Mouse (Mus musculus): ENCODE results near the gene Dppa3. TPM values are rescaled to one million over a fixed set of nuclear protein-coding genes. Genes with fewer than 3 reads are reported as not detected.

Gene Dppa3
- polyA plus RNA-seq, 2 experiments = 0.10 TPM; not detected in 1

DNA sequence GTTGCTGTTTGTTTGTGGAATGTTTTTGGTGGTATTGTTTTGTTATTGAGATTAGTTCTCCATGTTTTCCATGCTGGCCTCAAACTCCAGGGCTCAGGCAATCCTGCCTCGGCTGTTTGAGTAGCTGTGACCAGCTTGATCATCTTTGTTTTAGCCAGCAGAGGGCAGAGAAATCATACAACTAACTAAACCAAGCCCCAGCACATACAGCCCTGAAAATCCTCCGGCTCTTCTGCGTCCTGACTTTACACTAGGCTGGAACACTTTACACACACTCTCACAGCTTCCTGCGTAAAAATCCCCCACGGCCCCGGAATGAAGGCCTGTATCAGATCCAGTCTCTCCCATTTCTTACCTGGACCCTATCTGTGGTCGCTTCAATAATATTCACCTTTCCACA is 30.6 kb upstream of the Dppa3 start:
- H3K36me3 ChIP-seq (ENCODE audit: control insufficient read depth, insufficient read depth, low read length) = no peaks in the 10 kb centered on the region
- no peak for ATAC-seq (ENCODE audit: low FRiP score, low read depth)
- no peaks in the 10 kb centered on the region for H3K27me3 ChIP-seq (ENCODE audit: control insufficient read depth, insufficient read depth, low read length)
- H3K27ac ChIP-seq (replicated peaks; ENCODE audit: low read depth, low read length) = no peak overlapping the region
- no peaks in the 10 kb centered on the region for H3K4me1 ChIP-seq (ENCODE audit: control insufficient read depth, insufficient read depth, low read length)
- H3K4me2 ChIP-seq (replicated peaks; ENCODE audit: low read depth, low read length, severe bottlenecking) = no peak overlapping the region
- 25% methylated on average over 7 of the region's 7 CpGs for WGBS
- no peak overlapping the region for H3K4me3 ChIP-seq (replicated peaks; ENCODE audit: low read length)
- no peaks in the 10 kb centered on the region for H3K9me3 ChIP-seq (ENCODE audit: control insufficient read depth, low read length)
- no peak for TF ChIP-seq POLR2A (IDR thresholded peaks at IDR 0.05; ENCODE audit: borderline replicate concordance, extremely low read depth, insufficient read depth, insufficient read length)
- DNase-seq (ENCODE audit: low spot score) = peak; percentile 36
- no peak overlapping the region for H3K9ac ChIP-seq (ENCODE audit: low read depth, low read length, severe bottlenecking)

DNA sequence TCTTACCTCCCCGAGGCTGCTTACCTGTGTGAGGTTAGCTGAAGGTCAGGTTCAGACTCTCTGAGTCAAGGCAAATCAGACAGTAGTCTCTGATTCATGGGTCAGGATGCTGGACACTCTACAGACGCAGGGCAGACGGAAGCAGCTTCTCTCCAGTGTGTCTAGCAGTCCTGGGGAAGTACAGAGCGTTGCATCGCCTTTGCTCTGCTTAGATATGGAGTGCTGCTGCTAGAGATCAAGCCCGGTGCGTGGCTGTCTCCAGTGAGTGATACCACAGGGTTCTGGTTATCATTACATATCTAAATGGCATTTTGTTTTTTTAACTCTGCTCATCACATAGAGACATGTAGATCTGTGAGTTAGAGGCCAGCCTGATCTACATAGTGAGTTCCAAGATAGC is 29.6 kb upstream of the Dppa3 start:
- no peak overlapping the region for H3K9ac ChIP-seq (ENCODE audit: low read depth, low read length, severe bottlenecking)
- no peaks in the 10 kb centered on the region for H3K36me3 ChIP-seq (ENCODE audit: control insufficient read depth, insufficient read depth, low read length)
- H3K27me3 ChIP-seq (ENCODE audit: control insufficient read depth, insufficient read depth, low read length) = no peaks in the 10 kb centered on the region
- H3K4me1 ChIP-seq (ENCODE audit: control insufficient read depth, insufficient read depth, low read length) = no peaks in the 10 kb centered on the region
- no peak for ATAC-seq (ENCODE audit: low FRiP score, low read depth)
- no peak overlapping the region for H3K4me3 ChIP-seq (replicated peaks; ENCODE audit: low read length)
- TF ChIP-seq POLR2A (IDR thresholded peaks at IDR 0.05; ENCODE audit: borderline replicate concordance, extremely low read depth, insufficient read depth, insufficient read length) = no peak
- no peak for DNase-seq (ENCODE audit: low spot score)
- no peaks in the 10 kb centered on the region for H3K9me3 ChIP-seq (ENCODE audit: control insufficient read depth, low read length)
- H3K4me2 ChIP-seq (replicated peaks; ENCODE audit: low read depth, low read length, severe bottlenecking) = no peak overlapping the region
- WGBS = 89% methylated on average over 7 of the region's 7 CpGs
- no peak overlapping the region for H3K27ac ChIP-seq (replicated peaks; ENCODE audit: low read depth, low read length)

- no peak overlapping the region for H3K27ac ChIP-seq (replicated peaks; ENCODE audit: low read depth, low read length)
- TF ChIP-seq POLR2A (IDR thresholded peaks at IDR 0.05; ENCODE audit: borderline replicate concordance, extremely low read depth, insufficient read depth, insufficient read length) = no peak
- no peaks in the 10 kb centered on the region for H3K36me3 ChIP-seq (ENCODE audit: control insufficient read depth, insufficient read depth, low read length)
- H3K9me3 ChIP-seq (ENCODE audit: control insufficient read depth, low read length) = no peaks in the 10 kb centered on the region
- H3K4me3 ChIP-seq (replicated peaks; ENCODE audit: low read length) = no peak overlapping the region
- ATAC-seq (ENCODE audit: low FRiP score, low read depth) = no peak
- WGBS = 94% methylated on average over 4 of the region's 4 CpGs
- H3K27me3 ChIP-seq (ENCODE audit: control insufficient read depth, insufficient read depth, low read length) = no peaks in the 10 kb centered on the region
- H3K9ac ChIP-seq (ENCODE audit: low read depth, low read length, severe bottlenecking) = no peak overlapping the region
- no peak overlapping the region for H3K4me2 ChIP-seq (replicated peaks; ENCODE audit: low read depth, low read length, severe bottlenecking)
- H3K4me1 ChIP-seq (ENCODE audit: control insufficient read depth, insufficient read depth, low read length) = no peaks in the 10 kb centered on the region
- no peak for DNase-seq (ENCODE audit: low spot score)
Observed at GRCm38 (mm10) chr6:122598014-122598413, 28.2 kb upstream of the Dppa3 start.

- Histone ChIP-seq H3K27me3 (ENCODE audit: control insufficient read depth, insufficient read depth, low read length) (no peaks in the 10 kb centered on the region), H3K9me3 (ENCODE audit: control insufficient read depth, low read length) (no peaks in the 10 kb centered on the region), H3K9ac (ENCODE audit: low read depth, low read length, severe bottlenecking) (no peak overlapping the region), H3K4me3 (replicated peaks; ENCODE audit: low read length) (no peak overlapping the region), H3K27ac (replicated peaks; ENCODE audit: low read depth, low read length) (no peak overlapping the region), H3K4me2 (replicated peaks; ENCODE audit: low read depth, low read length, severe bottlenecking) (no peak overlapping the region), H3K36me3 (ENCODE audit: control insufficient read depth, insufficient read depth, low read length) (no peaks in the 10 kb centered on the region), H3K4me1 (ENCODE audit: control insufficient read depth, insufficient read depth, low read length) (no peaks in the 10 kb centered on the region)
- no peak for DNase-seq (ENCODE audit: low spot score)
- TF ChIP-seq POLR2A (IDR thresholded peaks at IDR 0.05; ENCODE audit: borderline replicate concordance, extremely low read depth, insufficient read depth, insufficient read length) = no peak
- 89% methylated on average over 6 of the region's 6 CpGs for WGBS
- no peak for ATAC-seq (ENCODE audit: low FRiP score, low read depth)
Observed at GRCm38 (mm10) chr6:122598436-122598835, 27.8 kb upstream of the Dppa3 start.

DNA sequence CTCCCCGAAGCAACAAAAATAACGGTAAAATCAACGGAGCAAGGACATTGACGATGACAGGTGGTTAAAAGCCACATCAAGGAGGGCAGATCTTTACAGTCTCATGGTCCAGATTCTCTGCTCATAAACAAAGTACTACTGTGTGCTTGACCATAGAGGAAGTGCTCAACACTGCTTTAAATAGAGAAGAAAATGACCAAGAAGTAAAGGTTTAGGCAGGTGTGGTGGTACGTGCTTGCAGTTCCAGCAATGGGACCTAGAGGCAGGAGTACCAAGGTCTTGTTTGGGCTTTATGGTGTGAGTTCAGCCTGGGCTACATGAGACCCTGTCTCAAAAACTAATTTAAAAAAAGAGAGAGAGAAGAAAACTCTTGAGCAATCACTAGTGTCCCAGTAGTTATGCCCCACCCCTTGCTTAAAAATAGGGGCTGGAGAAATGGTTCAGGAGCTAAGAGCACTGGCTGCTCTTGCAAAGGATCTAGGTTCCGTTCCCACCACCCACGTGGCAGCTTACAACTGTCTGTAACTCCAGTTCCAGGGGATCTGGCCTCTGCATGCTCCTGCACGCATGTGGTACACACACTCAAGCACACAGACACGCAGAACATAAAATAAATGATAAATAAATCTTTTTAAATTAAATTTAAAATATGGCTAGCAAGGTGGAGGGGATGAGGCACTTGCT is 27.0 kb upstream of the Dppa3 start:
- Histone ChIP-seq H3K4me3 (replicated peaks; ENCODE audit: low read length) (no peak overlapping the region), H3K27ac (replicated peaks; ENCODE audit: low read depth, low read length) (no peak overlapping the region), H3K9ac (ENCODE audit: low read depth, low read length, severe bottlenecking) (no peak overlapping the region), H3K27me3 (ENCODE audit: control insufficient read depth, insufficient read depth, low read length) (no peaks in the 10 kb centered on the region), H3K4me1 (ENCODE audit: control insufficient read depth, insufficient read depth, low read length) (no peaks in the 10 kb centered on the region), H3K4me2 (replicated peaks; ENCODE audit: low read depth, low read length, severe bottlenecking) (no peak overlapping the region), H3K36me3 (ENCODE audit: control insufficient read depth, insufficient read depth, low read length) (no peaks in the 10 kb centered on the region), H3K9me3 (ENCODE audit: control insufficient read depth, low read length) (no peaks in the 10 kb centered on the region)
- no peak for TF ChIP-seq POLR2A (IDR thresholded peaks at IDR 0.05; ENCODE audit: borderline replicate concordance, extremely low read depth, insufficient read depth, insufficient read length)
- ATAC-seq (ENCODE audit: low FRiP score, low read depth) (no peak), DNase-seq (ENCODE audit: low spot score) (no peak)
- 88% methylated on average over 9 of the region's 9 CpGs for WGBS
